Mouse (Mus musculus): Measurements from ENCODE around the gene Tanc2.

- TF ChIP-seq CTCF (IDR thresholded peaks at IDR 0.05; ENCODE audit: insufficient read depth, low read depth, low read length) (no peak), POLR2A (IDR thresholded peaks at IDR 0.05; ENCODE audit: insufficient read depth, low read depth, low read length) (no peak)
Observed at GRCm38 (mm10) chr11:105743171-105743570, 153.4 kb downstream of the Tanc2 start.

Measured in olfactory bulb, adult 2 months (tissue).